Mouse (Mus musculus): ENCODE data around the gene Syndig1l.

GRCm38 (mm10) chr12:84670555-84670954 lies 28.1 kb downstream of the Syndig1l start:
- TF ChIP-seq CTCF (IDR thresholded peaks at IDR 0.05; ENCODE audit: insufficient read depth, low read depth, low read length) (no peak), POLR2A (IDR thresholded peaks at IDR 0.05; ENCODE audit: insufficient read depth, low read depth, low read length) (no peak)

All from olfactory bulb, adult 2 months (tissue).